Mouse (Mus musculus) forebrain, embryonic 11.5 days (tissue): Measurements from ENCODE around the gene Atp5j. TPM values are rescaled to one million over a fixed set of nuclear protein-coding genes. Genes with fewer than 3 reads are reported as not detected.

ENCODE experiments used
- ATAC-seq: fragments of 200-750 bp; cut with Nextera tagmentation; replicated peaks from 2 replicates; pipeline ENCODE4 v1.8.0; 2017; ENCODE audit warnings: moderate TSS enrichment; ENCODE audit not compliant: low FRiP score
- DNase-seq: peaks from one replicate; pipeline ENCODE4 v3.0.0-alpha.2; 2017; ENCODE audit warnings: low spot score
- H3K27ac ChIP-seq: fragments of 300-500 bp; sonication (generic); 2 replicates; pipeline ENCODE4 v1.5.1; 2014; ENCODE audit warnings: low read depth, low read length
- H3K27me3 ChIP-seq: fragments of 300-500 bp; sonication (generic); 2 replicates; pipeline ENCODE4 v1.6.1; 2014; ENCODE audit warnings: mild to moderate bottlenecking, low read length, mixed read lengths; ENCODE audit not compliant: control insufficient read depth, insufficient read depth
- H3K36me3 ChIP-seq: fragments of 300-500 bp; sonication (generic); 2 replicates; pipeline ENCODE4 v1.6.1; 2014; ENCODE audit warnings: mild to moderate bottlenecking, low read length, moderate library complexity, mixed read lengths; ENCODE audit not compliant: control insufficient read depth, insufficient read depth
- H3K4me1 ChIP-seq: fragments of 300-500 bp; sonication (generic); replicated peaks from 2 replicates; pipeline ENCODE4 v1.6.1; 2014; ENCODE audit warnings: low read length, mixed read lengths; ENCODE audit not compliant: control insufficient read depth, insufficient read depth
- H3K4me2 ChIP-seq: fragments of 300-500 bp; sonication (generic); 2 replicates; pipeline ENCODE4 v1.6.1; 2014; ENCODE audit warnings: low read depth, mild to moderate bottlenecking, low read length, moderate library complexity, mixed read lengths; ENCODE audit not compliant: severe bottlenecking
- H3K4me3 ChIP-seq: fragments of 300-500 bp; sonication (generic); 2 replicates; pipeline ENCODE4 v1.5.1; 2014; ENCODE audit warnings: low read depth, low read length
- H3K9ac ChIP-seq: fragments of 300-500 bp; sonication (generic); 2 replicates; pipeline ENCODE4 v1.6.1; 2014; ENCODE audit warnings: low read length
- H3K9me3 ChIP-seq: fragments of 300-500 bp; sonication (generic); 2 replicates; pipeline ENCODE4 v1.6.1; 2016; ENCODE audit warnings: low read length, mixed read lengths; ENCODE audit not compliant: control insufficient read depth
- WGBS: fragments of 180-500 bp; shearing (Covaris S2); extraction: QIAGEN DNeasy Blood & Tissue Kit; methylation state at CpG from one replicate; pipeline ENCODE4 v1.1.7; 2014; 5-methylcytosine and 5-hydroxymethylcytosine counted together
- polyA plus RNA-seq: library from polyadenylated mRNA; unstranded; fragments of >200 nt; fragmentation: Nextera tagmentation; extraction: Ambion mirVana; gene quantifications from 2 replicates; pipeline ENCODE4 v1.2.1, GENCODE M21; 2014

Gene Atp5j
- polyA plus RNA-seq, 1 experiment from 2014 or later = 785 TPM

- DNase-seq = no peak
- 100% methylated on average over 1 of the region's 2 CpGs for WGBS
- H3K9ac ChIP-seq = no peak overlapping the region
- H3K36me3 ChIP-seq = no peaks in the 10 kb centered on the region; the same call in 1 of the 2 replicates
- ATAC-seq = no peak
- H3K27ac ChIP-seq = no peak overlapping the region
- H3K4me3 ChIP-seq = no peak overlapping the region
- H3K4me2 ChIP-seq = no peak overlapping the region
- H3K9me3 ChIP-seq = no peaks in the 10 kb centered on the region
- no peaks in the 10 kb centered on the region for H3K4me1 ChIP-seq
- H3K27me3 ChIP-seq = no peaks in the 10 kb centered on the region
These were observed 35.4 kb downstream of the Atp5j start for GRCm38 (mm10) chr16:84800038-84800437.

DNA sequence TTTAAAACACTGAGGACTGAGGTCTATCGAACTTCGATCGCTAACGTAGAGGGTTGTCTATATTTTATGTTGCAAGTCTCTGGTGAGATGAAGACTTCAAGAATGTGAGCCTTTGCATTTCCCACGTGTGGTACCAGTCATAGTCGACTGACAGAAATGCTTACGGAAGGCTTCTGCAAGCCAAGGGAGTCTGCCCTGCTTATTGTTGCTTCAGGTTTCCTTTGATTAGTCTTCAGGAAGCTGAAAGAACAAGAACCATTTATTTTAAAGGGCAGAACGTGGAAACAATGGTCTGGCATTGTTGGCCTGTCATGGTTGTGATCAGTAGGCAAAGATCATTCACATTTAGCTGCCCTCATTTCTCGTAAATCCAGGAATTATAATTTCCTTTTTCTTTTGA lies 38.7 kb downstream of the Atp5j start:
- H3K27me3 ChIP-seq = no peaks in the 10 kb centered on the region
- no peak overlapping the region for H3K4me3 ChIP-seq
- no peak for ATAC-seq
- no peak overlapping the region for H3K9ac ChIP-seq
- no peaks in the 10 kb centered on the region; the same call in 1 of the 2 replicates for H3K36me3 ChIP-seq
- H3K4me1 ChIP-seq = no peaks in the 10 kb centered on the region
- H3K27ac ChIP-seq = no peak overlapping the region
- no peak for DNase-seq
- no peak overlapping the region for H3K4me2 ChIP-seq
- 79% methylated on average over 9 of the region's 9 CpGs for WGBS
- no peaks in the 10 kb centered on the region for H3K9me3 ChIP-seq

DNA sequence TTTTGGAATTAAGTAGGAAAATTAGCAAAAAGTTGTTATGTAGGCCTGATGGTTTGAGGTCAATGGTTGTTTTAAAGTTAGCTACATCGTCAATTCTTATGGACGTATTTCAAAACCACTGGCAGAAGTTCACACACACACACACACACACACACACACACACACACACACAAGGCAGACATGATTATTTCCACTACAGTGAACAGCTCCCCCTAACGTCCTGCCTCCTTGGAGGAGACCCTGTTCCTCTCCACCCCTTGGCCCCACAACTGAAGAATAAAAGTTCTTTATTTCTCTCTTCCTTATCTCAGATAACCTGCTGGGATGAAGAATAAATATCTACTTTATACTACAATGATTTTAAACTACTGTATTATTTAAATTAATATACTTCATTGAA lies 40.1 kb downstream of the Atp5j start:
- Histone ChIP-seq H3K9ac (no peak overlapping the region), H3K36me3 (peaks cover 2% of the 10 kb centered on the region; the same call in 1 of the 2 replicates), H3K4me1 (no peaks in the 10 kb centered on the region), H3K9me3 (no peaks in the 10 kb centered on the region), H3K27ac (no peak overlapping the region), H3K4me2 (no peak overlapping the region), H3K27me3 (no peaks in the 10 kb centered on the region), H3K4me3 (no peak overlapping the region)
- no peak for DNase-seq
- no peak for ATAC-seq
- 72% methylated on average over 3 of the region's 3 CpGs for WGBS

- Histone ChIP-seq H3K27me3 (no peaks in the 10 kb centered on the region), H3K36me3 (peaks cover 2% of the 10 kb centered on the region; the same call in 1 of the 2 replicates), H3K9me3 (no peaks in the 10 kb centered on the region), H3K4me3 (no peak overlapping the region), H3K4me1 (no peaks in the 10 kb centered on the region), H3K4me2 (no peak overlapping the region), H3K9ac (no peak overlapping the region), H3K27ac (no peak overlapping the region)
- WGBS = 89% methylated on average over 14 of the region's 14 CpGs
- no peak for DNase-seq
- no peak for ATAC-seq
These were observed 42.0 kb downstream of the Atp5j start for GRCm38 (mm10) chr16:84793401-84793800.

- H3K4me2 ChIP-seq = no peak overlapping the region
- ATAC-seq = no peak
These were observed 44.7 kb downstream of the Atp5j start for GRCm38 (mm10) chr16:84790595-84791165.

GRCm38 (mm10) chr16:84784966-84785365 lies 50.5 kb downstream of the Atp5j start:
- no peak for DNase-seq
- Histone ChIP-seq H3K36me3 (no peaks in the 10 kb centered on the region; the same call in 1 of the 2 replicates), H3K27ac (no peak overlapping the region), H3K4me2 (no peak overlapping the region), H3K27me3 (no peaks in the 10 kb centered on the region), H3K4me3 (no peak overlapping the region), H3K4me1 (no peaks in the 10 kb centered on the region), H3K9ac (no peak overlapping the region), H3K9me3 (no peaks in the 10 kb centered on the region)
- peak; percentile 60; the same call in 1 of the 2 replicates for ATAC-seq
- WGBS = 10% methylated on average over 7 of the region's 7 CpGs

More at GRCm38 (mm10) chr16:84790595-84791165, 44.7 kb downstream of the Atp5j start:
- DNase-seq = no peak
- 92% methylated on average over 2 of the region's 2 CpGs for WGBS
- Histone ChIP-seq H3K9ac (no peak overlapping the region), H3K9me3 (no peaks in the 10 kb centered on the region), H3K27me3 (no peaks in the 10 kb centered on the region), H3K4me1 (no peaks in the 10 kb centered on the region), H3K4me3 (no peak overlapping the region), H3K36me3 (peaks cover 2% of the 10 kb centered on the region; the same call in 1 of the 2 replicates), H3K27ac (no peak overlapping the region)

- no peak for ATAC-seq
- Histone ChIP-seq H3K4me3 (no peak overlapping the region), H3K27ac (no peak overlapping the region), H3K36me3 (no peaks in the 10 kb centered on the region; the same call in 1 of the 2 replicates), H3K9ac (no peak overlapping the region), H3K4me2 (no peak overlapping the region), H3K4me1 (no peaks in the 10 kb centered on the region), H3K27me3 (no peaks in the 10 kb centered on the region), H3K9me3 (no peaks in the 10 kb centered on the region)
- whole genome bisulfite sequencing = 73% methylated on average over 2 of the region's 2 CpGs
- DNase-seq = no peak
These were observed 52.1 kb downstream of the Atp5j start for GRCm38 (mm10) chr16:84783279-84783678.

GRCm38 (mm10) chr16:84779718-84780117 lies 55.7 kb downstream of the Atp5j start:
- no peak overlapping the region for H3K4me2 ChIP-seq
- ATAC-seq (no peak), DNase-seq (no peak)
- no peaks in the 10 kb centered on the region for H3K27me3 ChIP-seq
- no peaks in the 10 kb centered on the region for H3K36me3 ChIP-seq
- no peaks in the 10 kb centered on the region; the same call in 1 of the 2 replicates for H3K4me1 ChIP-seq
- no peak overlapping the region for H3K9ac ChIP-seq
- WGBS = 88% methylated on average over 5 of the region's 5 CpGs
- H3K4me3 ChIP-seq = no peak overlapping the region
- H3K27ac ChIP-seq = no peak overlapping the region
- H3K9me3 ChIP-seq = no peaks in the 10 kb centered on the region
